Mouse (Mus musculus) heart, postnatal 0 days (tissue): ENCODE results near the gene Gm4303.
"Not testable (repeated sequence)": the region's sequence is repeated elsewhere in the genome, so short reads cannot be mapped to it uniquely, and the experiment has no call there.

ENCODE experiments used
- CTCF ChIP-seq: IDR thresholded peaks from 2 replicates; pipeline ENCODE4 v1.5.1; 2016; ENCODE audit warnings: antibody characterized with exemption, control low read depth, low read depth
- EP300 ChIP-seq: IDR thresholded peaks from 2 replicates; pipeline ENCODE4 v1.6.1; 2016; ENCODE audit warnings: antibody characterized with exemption, low read depth

GRCm38 (mm10) chr10:100350793-100351192 is 5.0 kb downstream of the Gm4303 start, which contains the start of gene Gm4305:
- not testable (repeated sequence) for TF ChIP-seq EP300, CTCF
